Mouse (Mus musculus) hindbrain, postnatal 0 days (tissue): ENCODE measurements around the gene Gm16223. TPM values are rescaled to one million over a fixed set of nuclear protein-coding genes. Genes with fewer than 3 reads are reported as not detected.
A peak's percentile ranks its signal among the peaks of the same experiment; 100 is the strongest.

Source experiments
- ATAC-seq: fragments of 200-750 bp; cut with Nextera tagmentation; 2 replicates; pipeline ENCODE4 v1.8.0; 2017; ENCODE audit warnings: mild to moderate bottlenecking, moderate TSS enrichment, moderate library complexity
- DNase-seq: peaks from one replicate; pipeline ENCODE4 v3.0.0-alpha.2; 2015; ENCODE audit warnings: low spot score
- H3K27ac ChIP-seq: fragments of 300-500 bp; sonication (generic); 2 replicates; pipeline ENCODE4 v1.5.1; 2014; ENCODE audit warnings: mild to moderate bottlenecking
- H3K27me3 ChIP-seq: fragments of 300-500 bp; sonication (generic); 2 replicates; pipeline ENCODE4 v1.6.1; 2014; ENCODE audit warnings: low read length, mixed read lengths; ENCODE audit not compliant: insufficient read depth
- H3K36me3 ChIP-seq: fragments of 300-500 bp; sonication (generic); 2 replicates; pipeline ENCODE4 v1.6.1; 2014; ENCODE audit warnings: low read length, mixed read lengths; ENCODE audit not compliant: insufficient read depth
- H3K4me1 ChIP-seq: fragments of 300-500 bp; sonication (generic); 2 replicates; pipeline ENCODE4 v1.6.1; 2014; ENCODE audit warnings: antibody characterized with exemption, low read length, mixed read lengths; ENCODE audit not compliant: insufficient read depth
- H3K4me2 ChIP-seq: fragments of 300-500 bp; sonication (generic); 2 replicates; pipeline ENCODE4 v1.6.1; 2014; ENCODE audit warnings: low read depth, mild to moderate bottlenecking, low read length, moderate library complexity, mixed read lengths
- H3K4me3 ChIP-seq: fragments of 300-500 bp; sonication (generic); 2 replicates; pipeline ENCODE4 v1.5.1; 2014; ENCODE audit warnings: low read length
- H3K9ac ChIP-seq: fragments of 300-500 bp; sonication (generic); replicated peaks from 2 replicates; pipeline ENCODE4 v1.6.1; 2014; ENCODE audit warnings: mild to moderate bottlenecking, low read length, moderate library complexity, mixed read lengths
- H3K9me3 ChIP-seq: fragments of 300-500 bp; sonication (generic); 2 replicates; pipeline ENCODE4 v1.6.1; 2016; ENCODE audit warnings: low read length, mixed read lengths
- CTCF ChIP-seq: IDR thresholded peaks from 2 replicates; pipeline ENCODE4 v1.5.1; 2016; ENCODE audit warnings: antibody characterized with exemption, control low read depth, low read depth
- WGBS: fragments of 180-500 bp; shearing (Covaris S2); extraction: QIAGEN DNeasy Blood & Tissue Kit; methylation state at CpG from one replicate; pipeline ENCODE4 v1.1.7; 2014; 5-methylcytosine and 5-hydroxymethylcytosine counted together
- polyA plus RNA-seq: library from polyadenylated mRNA; unstranded; fragments of >200 nt; fragmentation: Nextera tagmentation; extraction: Ambion mirVana; gene quantifications from 2 replicates; pipeline ENCODE4 v1.2.1, GENCODE M21; 2015
- total RNA-seq: library from RNA; depleted of rRNA; stranded (reverse); fragments of >200 nt; gene quantifications from 2 replicates; pipeline ENCODE4 v1.2.3, GENCODE M21; 2014; rRNA removed

The Gm16223 gene
- total RNA-seq, result 0.79 TPM in 1 of 2 replicates, not detected in the other
- not detected in 2 replicates for polyA plus RNA-seq

DNA sequence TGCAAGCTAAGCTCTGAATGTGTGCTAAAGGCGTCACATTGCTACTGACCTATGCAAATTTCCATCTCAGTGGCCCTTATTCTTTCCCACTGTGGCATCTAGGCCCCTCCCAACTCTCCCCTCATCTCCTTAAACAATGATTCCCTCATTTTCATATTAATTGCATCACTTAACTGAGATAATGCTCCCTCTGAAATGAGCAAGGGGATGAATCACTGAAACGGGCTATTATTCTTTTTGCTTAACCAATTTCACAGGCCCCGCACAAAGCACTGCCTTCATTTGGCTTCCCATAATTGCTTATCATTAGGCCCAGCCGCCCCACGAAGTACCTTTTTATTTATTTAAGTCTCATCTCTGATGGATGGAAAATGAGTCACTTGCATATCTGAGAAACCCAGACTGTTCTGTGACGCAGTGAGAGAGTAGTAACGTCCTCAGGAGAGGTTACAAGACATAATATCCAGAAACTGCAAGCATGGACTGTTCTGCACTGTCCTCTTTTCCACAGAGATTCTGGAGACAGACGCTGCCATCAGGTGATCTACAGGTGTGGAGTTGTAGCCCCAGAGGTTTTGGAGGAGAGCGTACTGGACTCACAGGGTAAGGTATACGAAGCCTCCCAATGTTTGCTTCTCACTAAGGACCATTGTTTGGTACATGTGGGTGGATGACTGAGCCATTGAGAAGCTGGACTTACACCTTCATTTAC lies at the start of gene Gm16223:
Gm16223 (plus strand) TSS at position 485 of the 712 bp plus-strand sequence.
- TF ChIP-seq CTCF, result no peak
- Histone ChIP-seq H3K4me3 (no peak within 1 kb of the TSS), H3K4me2 (no peak within 1 kb of the TSS), H3K36me3 (no peaks in the 10 kb centered on the region), H3K9ac (no peak within 1 kb of the TSS), H3K4me1 (no peaks in the 10 kb centered on the region), H3K27me3 (no peaks in the 10 kb centered on the region), H3K9me3 (no peaks in the 10 kb centered on the region), H3K27ac (no peak within 1 kb of the TSS)
- 49% methylated on average over 10 of the region's 10 CpGs for WGBS
- ATAC-seq (0 out of 2 replicates have a peak, but pooled peaks have one; percentile 40), DNase-seq (peak; percentile 13)

DNA sequence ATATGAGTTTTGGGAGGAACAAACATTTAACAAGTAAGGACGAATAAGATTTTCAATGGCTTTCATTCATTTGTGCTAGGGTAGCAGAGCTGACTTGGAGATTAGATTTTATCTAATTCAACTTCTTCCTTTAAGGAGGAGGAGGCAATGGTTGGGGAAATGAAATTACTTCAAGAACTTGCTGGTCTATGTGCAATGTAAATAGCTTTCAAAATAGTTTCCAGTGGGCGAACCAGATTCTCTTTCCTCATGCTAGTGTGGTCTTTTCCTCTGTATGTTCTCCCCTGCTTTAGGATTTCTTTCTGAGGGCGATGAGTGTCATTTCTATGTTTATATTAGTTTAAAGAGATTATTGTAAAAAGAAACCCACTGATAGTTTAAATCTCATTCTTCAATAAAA lies 45.7 kb upstream of the Gm16223 start:
- DNase-seq (no peak), ATAC-seq (no peak)
- H3K27me3 ChIP-seq, result no peaks in the 10 kb centered on the region
- H3K27ac ChIP-seq, result no peak overlapping the region
- H3K9me3 ChIP-seq, result no peaks in the 10 kb centered on the region
- no peaks in the 10 kb centered on the region for H3K36me3 ChIP-seq
- H3K4me3 ChIP-seq, result no peak overlapping the region
- H3K4me2 ChIP-seq, result no peak overlapping the region
- no peak for TF ChIP-seq CTCF
- H3K9ac ChIP-seq, result no peak overlapping the region
- WGBS, result 86% methylated on average over 3 of the region's 3 CpGs
- H3K4me1 ChIP-seq, result no peaks in the 10 kb centered on the region

DNA sequence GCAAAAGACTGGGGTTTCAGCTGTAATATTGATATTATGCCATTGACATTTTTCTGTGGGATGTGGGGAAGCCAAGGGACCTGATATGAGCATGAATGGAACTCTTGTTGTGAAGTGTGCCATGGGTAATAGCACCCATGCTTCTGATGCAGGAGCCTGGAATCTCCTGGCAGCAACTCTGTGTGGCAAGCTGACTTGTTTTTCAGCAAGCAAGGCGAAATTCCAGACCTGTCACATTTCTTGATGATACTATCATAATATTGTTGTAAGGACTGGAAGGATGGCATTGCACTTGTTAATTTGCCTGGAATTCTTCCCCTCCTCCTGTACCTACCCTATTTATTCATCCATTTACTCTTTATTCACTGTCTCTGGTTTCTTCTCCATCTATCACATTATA lies 44.2 kb upstream of the Gm16223 start:
- H3K9ac ChIP-seq, result no peak overlapping the region
- no peak overlapping the region for H3K4me2 ChIP-seq
- H3K27ac ChIP-seq, result no peak overlapping the region
- no peak for DNase-seq
- H3K4me3 ChIP-seq, result no peak overlapping the region
- 62% methylated on average over 1 of the region's 1 CpGs for WGBS
- no peaks in the 10 kb centered on the region for H3K4me1 ChIP-seq
- no peaks in the 10 kb centered on the region for H3K27me3 ChIP-seq
- ATAC-seq, result no peak
- H3K36me3 ChIP-seq, result no peaks in the 10 kb centered on the region
- no peak for TF ChIP-seq CTCF
- H3K9me3 ChIP-seq, result no peaks in the 10 kb centered on the region

DNA sequence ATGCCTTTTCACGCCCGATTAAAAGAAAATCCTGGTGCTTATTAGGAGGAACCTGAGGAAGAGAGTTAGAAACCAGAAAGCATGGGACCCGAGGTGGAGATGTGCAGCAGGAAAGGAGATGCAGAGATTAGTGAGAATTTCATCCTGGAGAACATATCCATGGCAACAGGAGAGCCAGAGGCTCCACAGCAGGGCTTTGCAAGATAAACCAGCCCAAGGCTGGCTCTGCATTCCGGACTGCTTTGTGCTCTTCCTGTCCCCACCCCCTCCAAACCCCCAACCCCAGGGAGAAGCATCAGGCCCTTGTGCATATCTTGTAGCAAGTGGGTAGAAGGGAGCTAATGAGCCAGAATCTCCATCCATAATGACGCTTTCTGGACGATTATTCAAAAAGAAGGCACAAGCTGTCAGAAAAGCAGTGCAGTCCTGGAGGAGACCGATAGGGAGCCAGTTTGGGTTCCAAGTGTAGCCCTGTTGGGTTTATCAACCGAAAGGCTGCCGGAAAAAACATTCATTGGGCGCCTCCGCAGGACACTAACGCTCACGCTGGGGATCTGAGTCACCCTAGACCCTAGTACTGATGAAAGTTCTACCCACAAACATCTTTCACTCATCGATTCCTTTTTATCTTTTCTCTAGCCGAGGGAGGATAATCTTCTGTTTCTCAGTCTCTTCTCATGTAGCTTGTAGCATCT lies 31.2 kb upstream of the Gm16223 start:
- no peaks in the 10 kb centered on the region for H3K9me3 ChIP-seq
- peak overlapping the region; percentile 3; the same call in 1 of the 2 replicates for H3K27ac ChIP-seq
- H3K4me3 ChIP-seq, result no peak overlapping the region
- 44% methylated on average over 15 of the region's 15 CpGs for WGBS
- TF ChIP-seq CTCF, result peak; percentile 24; the same call in 1 of the 2 replicates
- peak; percentile 39 for DNase-seq
- no peaks in the 10 kb centered on the region for H3K27me3 ChIP-seq
- no peaks in the 10 kb centered on the region for H3K36me3 ChIP-seq
- peak; percentile 77 for ATAC-seq
- no peaks in the 10 kb centered on the region for H3K4me1 ChIP-seq
- H3K9ac ChIP-seq, result no peak overlapping the region
- H3K4me2 ChIP-seq, result no peak overlapping the region

DNA sequence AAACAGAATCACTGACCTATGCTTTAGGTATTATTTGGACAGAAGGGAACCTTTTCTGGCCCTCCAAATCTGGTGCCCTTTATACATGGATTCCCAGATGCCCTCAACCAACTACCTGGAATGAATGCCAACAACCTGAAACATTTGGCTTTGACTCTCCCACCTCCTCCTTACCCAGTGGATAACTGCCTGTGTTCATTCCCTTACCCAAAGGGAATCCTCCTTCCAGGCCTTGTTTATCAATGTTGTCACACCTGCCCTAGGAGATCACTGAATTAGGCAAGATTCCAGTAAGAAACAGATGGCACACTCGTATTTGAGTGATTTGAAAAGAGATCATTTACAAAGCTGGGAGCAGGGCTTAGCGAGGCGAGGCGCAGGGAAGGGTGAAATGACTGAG lies 13.1 kb upstream of the Gm16223 start:
- DNase-seq, result peak; percentile 67
- Histone ChIP-seq H3K9ac (no peak overlapping the region), H3K4me1 (no peaks in the 10 kb centered on the region), H3K27ac (no peak overlapping the region), H3K36me3 (no peaks in the 10 kb centered on the region), H3K4me3 (no peak overlapping the region), H3K4me2 (no peak overlapping the region), H3K9me3 (no peaks in the 10 kb centered on the region), H3K27me3 (no peaks in the 10 kb centered on the region)
- 51% methylated on average over 4 of the region's 4 CpGs for WGBS
- peak; percentile 40; the same call in 1 of the 2 replicates for ATAC-seq
- no peak for TF ChIP-seq CTCF

DNA sequence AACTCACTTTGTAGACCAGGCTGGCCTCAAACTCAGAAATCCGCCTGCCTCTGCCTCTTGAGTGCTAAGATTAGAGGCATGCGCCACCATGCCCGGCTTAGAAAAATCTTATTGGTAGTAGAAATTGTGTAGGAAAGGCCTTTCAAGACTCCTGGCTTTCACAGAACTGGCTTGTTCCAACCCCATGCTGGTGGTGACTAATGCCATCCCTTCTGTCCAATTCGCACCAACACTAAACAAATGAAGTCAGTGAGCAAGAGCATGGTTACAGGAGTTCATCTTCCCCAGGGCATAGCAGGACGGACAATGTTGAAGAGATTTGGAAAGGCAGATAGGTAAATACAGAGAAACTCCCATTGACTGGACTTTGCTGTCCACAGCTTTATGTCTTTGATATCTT lies 12.6 kb upstream of the Gm16223 start:
- Histone ChIP-seq H3K9ac (no peak overlapping the region), H3K4me1 (no peaks in the 10 kb centered on the region), H3K9me3 (no peaks in the 10 kb centered on the region), H3K27me3 (no peaks in the 10 kb centered on the region), H3K36me3 (no peaks in the 10 kb centered on the region), H3K4me3 (no peak overlapping the region), H3K4me2 (no peak overlapping the region), H3K27ac (no peak overlapping the region)
- no peak; the same call in 1 of the 2 replicates for ATAC-seq
- no peak for TF ChIP-seq CTCF
- no peak for DNase-seq
- 85% methylated on average over 5 of the region's 5 CpGs for WGBS

DNA sequence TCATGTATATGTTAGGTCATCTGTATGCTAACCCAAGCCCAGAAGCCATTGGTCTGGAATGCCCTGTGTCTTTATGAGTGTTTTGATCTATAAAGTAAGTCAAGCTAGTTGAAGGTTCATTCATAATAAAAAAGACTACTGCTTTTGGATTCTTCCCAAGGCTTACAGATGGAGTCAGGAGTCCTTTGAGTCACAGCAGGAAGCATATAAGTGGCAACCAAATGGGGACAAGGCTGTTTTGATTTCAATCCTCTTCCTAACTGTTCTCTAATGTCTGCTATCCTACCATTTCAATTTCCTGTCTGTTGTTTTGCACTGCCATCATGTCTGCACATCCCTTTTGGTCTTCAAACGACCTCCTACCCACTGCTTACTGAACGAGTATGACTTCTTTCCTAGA lies 2.7 kb upstream of the Gm16223 start:
- no peak for TF ChIP-seq CTCF
- Histone ChIP-seq H3K9me3 (no peaks in the 10 kb centered on the region), H3K4me2 (no peak overlapping the region), H3K36me3 (no peaks in the 10 kb centered on the region), H3K9ac (no peak overlapping the region), H3K27ac (no peak overlapping the region), H3K4me1 (no peaks in the 10 kb centered on the region), H3K27me3 (no peaks in the 10 kb centered on the region), H3K4me3 (no peak overlapping the region)
- 51% methylated on average over 2 of the region's 2 CpGs for WGBS
- DNase-seq, result no peak
- no peak for ATAC-seq
